Mouse (Mus musculus): ENCODE results near the gene Ppm1a.

GRCm38 (mm10) chr12:72786551-72786950 is 29.3 kb downstream of the Ppm1a start:
- TF ChIP-seq CHD2 (IDR thresholded peaks at IDR 0.05; ENCODE audit: low read depth, low read length) (no peak), ZNF384 (IDR thresholded peaks at IDR 0.05; ENCODE audit: low read depth, low read length) (no peak), HCFC1 (IDR thresholded peaks at IDR 0.05; ENCODE audit: borderline replicate concordance, insufficient read depth, low read length) (no peak), ZC3H11A (IDR thresholded peaks at IDR 0.05; ENCODE audit: borderline replicate concordance, low read depth, low read length) (no peak)

Measured in ES-E14 (cell line).